ENCODE assay signal across 20 mouse cellular contexts in genomic region chr5:106460535-106460934, GRCm38 (mm10). TPM values are rescaled to one million over a fixed set of nuclear protein-coding genes. Genes with fewer than 3 reads are reported as not detected.
DNase-seq lines count a peak whose midpoint lies in the region; ATAC-seq and TF ChIP-seq lines count a peak whose summit lies in the region.
"Had no signal": no experiment of that assay in that cellular context is flagged by ENCODE, and none has a peak within 500 bp of the region (broad histone marks: within the 10 kb centered on the region; RNA-seq: fewer than 3 reads in every experiment).

No protein-coding gene starts in this region.

- H3K27me3 ChIP-seq in neural tube, embryonic 12.5 days (replicated peaks), result peaks cover 89% of the 10 kb centered on the region
- H3K27me3 ChIP-seq in limb, embryonic 10.5 days (ENCODE audit: low read depth, poor library complexity, severe bottlenecking), result peaks cover 100% of the 10 kb centered on the region
- peaks cover 22% of the 10 kb centered on the region for H3K27me3 ChIP-seq in midbrain, postnatal 0 days (ENCODE audit: insufficient read depth, low read length)
- H3K27me3 ChIP-seq in heart, adult 2 months (ENCODE audit: control insufficient read depth, insufficient read depth, low read length), result peaks cover 35% of the 10 kb centered on the region
- H3K27me3 ChIP-seq: CH12.LX had no signal

- no peak for TF ChIP-seq CTCF in midbrain, postnatal 0 days (IDR thresholded peaks at IDR 0.05)
- no peak for TF ChIP-seq CTCF in heart, adult 2 months (IDR thresholded peaks at IDR 0.05)

- intact Hi-C loops in heart, adult 2 months (cut with DNase I), result loop anchor here (5.0 to 10.0 kb wide), 4 partner anchors 112 to 1264 kb away; partner anchors contain the start of gene Gfi1

- TF ChIP-seq POLR2A in heart, adult 2 months (IDR thresholded peaks at IDR 0.05; ENCODE audit: insufficient read depth, low read depth, low read length), result no peak

- TF ChIP-seq EP300 in heart, adult 2 months (IDR thresholded peaks at IDR 0.05; ENCODE audit: insufficient read depth, low read depth, low read length), result no peak

- H3K4me3 ChIP-seq in neural tube, embryonic 12.5 days, result no peak overlapping the region
- H3K4me3 ChIP-seq in limb, embryonic 10.5 days, result no peak overlapping the region
- no peak overlapping the region for H3K4me3 ChIP-seq in midbrain, postnatal 0 days (ENCODE audit: low read depth, low read length)
- H3K4me3 ChIP-seq in heart, adult 2 months, result no peak overlapping the region
- H3K4me3 ChIP-seq: hindbrain, embryonic 15.5 days; layer of hippocampus, adult 2 months had no signal

- no peaks in the 10 kb centered on the region for H3K9me3 ChIP-seq in neural tube, embryonic 12.5 days
- H3K9me3 ChIP-seq in limb, embryonic 10.5 days (replicated peaks), result no peaks in the 10 kb centered on the region
- no peaks in the 10 kb centered on the region for H3K9me3 ChIP-seq in midbrain, postnatal 0 days (ENCODE audit: low read length)
- H3K9me3 ChIP-seq: hindbrain, embryonic 15.5 days had no signal

- no peak overlapping the region for H3K27ac ChIP-seq in neural tube, embryonic 12.5 days
- H3K27ac ChIP-seq in limb, embryonic 10.5 days, result no peak overlapping the region
- no peak overlapping the region for H3K27ac ChIP-seq in midbrain, postnatal 0 days (ENCODE audit: low read depth, low read length)
- H3K27ac ChIP-seq in heart, adult 2 months, result no peak overlapping the region
- H3K27ac ChIP-seq: hindbrain, embryonic 15.5 days; layer of hippocampus, adult 2 months; macrophage had no signal

- 0 out of 2 replicates have a peak overlapping the region, but pooled peaks have one; percentile 9 for H3K4me2 ChIP-seq in neural tube, embryonic 12.5 days (replicated peaks)
- H3K4me2 ChIP-seq in midbrain, postnatal 0 days (ENCODE audit: low read depth, low read length, poor library complexity, severe bottlenecking), result peak overlapping the region; percentile 51
- H3K4me2 ChIP-seq: hindbrain, embryonic 15.5 days had no signal

- ATAC-seq in neural tube, embryonic 12.5 days (ENCODE audit: low FRiP score, low read depth), result no peak
- no peak for ATAC-seq in midbrain, postnatal 0 days (ENCODE audit: low FRiP score)
- ATAC-seq: activated CD4-positive, CD25-positive, alpha-beta regulatory T cell, adult 4 months had no signal

- no peaks in the 10 kb centered on the region for H3K79me2 ChIP-seq in heart, adult 2 months (replicated peaks; ENCODE audit: control insufficient read depth, insufficient read depth, low read length)

- H3K4me1 ChIP-seq in neural tube, embryonic 12.5 days, result peaks cover 22% of the 10 kb centered on the region
- H3K4me1 ChIP-seq in limb, embryonic 10.5 days, result peaks cover 38% of the 10 kb centered on the region
- H3K4me1 ChIP-seq in midbrain, postnatal 0 days (ENCODE audit: insufficient read depth, low read length), result no peaks in the 10 kb centered on the region
- H3K4me1 ChIP-seq in heart, adult 2 months (ENCODE audit: control insufficient read depth, insufficient read depth, low read length), result no peaks in the 10 kb centered on the region

- H3K9ac ChIP-seq in neural tube, embryonic 12.5 days, result no peak overlapping the region
- no peak overlapping the region for H3K9ac ChIP-seq in midbrain, postnatal 0 days (replicated peaks; ENCODE audit: low read length, poor library complexity, severe bottlenecking)
- H3K9ac ChIP-seq in heart, adult 2 months (ENCODE audit: low read depth, low read length), result no peak overlapping the region
- H3K9ac ChIP-seq: hindbrain, embryonic 15.5 days had no signal

- DNase-seq in cerebellum, adult 9-11 months, result peak; percentile 36
- DNase-seq in cerebellum, postnatal 4 days (ENCODE audit: low spot score in 2 of 2), result no peak
- no peak for DNase-seq in neural tube, embryonic 10.5 days (ENCODE audit: extremely low spot score, low spot score)
- DNase-seq in limb, embryonic 10.5 days (ENCODE audit: low spot score), result peak; percentile 44
- DNase-seq in midbrain, postnatal 0 days (ENCODE audit: low spot score), result no peak
- DNase-seq in heart, adult 2 months, result no peak
- DNase-seq in gastrocnemius, adult 8-10 months (ENCODE audit: low spot score in 2 of 2), result no peak
- DNase-seq: adrenal gland, postnatal 36 days; kidney, adult 9 months; liver; lung, adult 18-20 months; thymus, adult 2 months had no signal

- no peaks in the 10 kb centered on the region for H3K36me3 ChIP-seq in neural tube, embryonic 12.5 days
- H3K36me3 ChIP-seq in limb, embryonic 10.5 days, result no peaks in the 10 kb centered on the region
- H3K36me3 ChIP-seq in midbrain, postnatal 0 days (ENCODE audit: insufficient read depth, low read length), result no peaks in the 10 kb centered on the region
- no peaks in the 10 kb centered on the region for H3K36me3 ChIP-seq in heart, adult 2 months (ENCODE audit: control insufficient read depth, insufficient read depth, low read length)
- H3K36me3 ChIP-seq: hindbrain, embryonic 15.5 days had no signal

- WGBS in neural tube, embryonic 12.5 days, result under 1% methylated on average over 17 of the region's 17 CpGs
- under 1% methylated on average over 17 of the region's 17 CpGs for WGBS in limb, embryonic 10.5 days
- 8% methylated on average over 17 of the region's 17 CpGs for WGBS in midbrain, postnatal 0 days
- WGBS in heart, adult 2 months, result 4% methylated on average over 17 of the region's 17 CpGs

RNA-seq across cellular contexts. Expression of gene Barhl2, which starts 2.6 kb away (rescaled TPM):
- 2.9 and 3.4 TPM in 2 replicates for polyA plus RNA-seq in neural tube, embryonic 12.5 days (2016; fragmentation: Nextera tagmentation; extraction: Ambion mirVana)
- polyA plus RNA-seq in limb, embryonic 10.5 days (2016; fragmentation: Nextera tagmentation; extraction: Ambion mirVana), result not detected in 2 replicates
- total RNA-seq in midbrain, postnatal 0 days (2014; rRNA removed), result 27.6 and 28.0 TPM in 2 replicates
- polyA plus RNA-seq in midbrain, postnatal 0 days (2015; fragmentation: Nextera tagmentation; extraction: Ambion mirVana), result 5.7 and 6.5 TPM in 2 replicates
- total RNA-seq in heart, adult 2 months (2021), result not detected
- not detected in 2 replicates for polyA plus RNA-seq in heart, adult 2 months (2012; rRNA removed)
- total RNA-seq in gastrocnemius, adult 8-10 months (2022), result not detected
- total RNA-seq: adrenal gland, postnatal 36 days; CH12.LX; layer of hippocampus, adult 2 months had no signal
- polyA plus RNA-seq: activated CD4-positive, CD25-positive, alpha-beta regulatory T cell, adult 4 months; gonadal fat pad, adult 2 months; heart, embryonic 14.5 days; macrophage; thymus, adult 2 months had no signal

Comparison
In these comparisons a context has a peak if more than half of its experiments do, and no peak if none do; other contexts are left out.
1. DNase-seq: peak in cerebellum, adult 9-11 months (single experiment) and limb, embryonic 10.5 days (single experiment); none in cerebellum, postnatal 4 days (0 of 2), neural tube, embryonic 10.5 days (single experiment), midbrain, postnatal 0 days (single experiment), heart, adult 2 months (0 of 2) and gastrocnemius, adult 8-10 months (0 of 2).